Mouse (Mus musculus) limb, embryonic 14.5 days (tissue): ENCODE results near the gene Khdrbs1. TPM values are rescaled to one million over a fixed set of nuclear protein-coding genes. Genes with fewer than 3 reads are reported as not detected.
A peak's percentile ranks its signal among the peaks of the same experiment; 100 is the strongest.

Experiments
- ATAC-seq: fragments of 200-750 bp; cut with Nextera tagmentation; 2 replicates; pipeline ENCODE4 v1.8.0; 2017; ENCODE audit warnings: low read depth, moderate number of reproducible peaks, moderate TSS enrichment; ENCODE audit not compliant: low FRiP score
- DNase-seq: peaks from one replicate; pipeline ENCODE4 v3.0.0-alpha.2; 2015; ENCODE audit warnings: low spot score
- H3K27ac ChIP-seq: fragments of 300-500 bp; sonication (generic); replicated peaks from 2 replicates; pipeline ENCODE4 v1.5.1; 2014; ENCODE audit warnings: low read depth, mild to moderate bottlenecking, low read length, moderate library complexity, mixed read lengths
- H3K27me3 ChIP-seq: fragments of 300-500 bp; sonication (generic); 2 replicates; pipeline ENCODE4 v1.6.1; 2014; ENCODE audit warnings: low read length, mixed read lengths; ENCODE audit not compliant: control insufficient read depth, insufficient read depth
- H3K36me3 ChIP-seq: fragments of 300-500 bp; sonication (generic); 2 replicates; pipeline ENCODE4 v1.6.1; 2014; ENCODE audit warnings: mild to moderate bottlenecking, low read length, moderate library complexity, mixed read lengths; ENCODE audit not compliant: control insufficient read depth, insufficient read depth
- H3K4me1 ChIP-seq: fragments of 300-500 bp; sonication (generic); 2 replicates; pipeline ENCODE4 v1.6.1; 2014; ENCODE audit warnings: antibody characterized with exemption, low read length, mixed read lengths; ENCODE audit not compliant: control insufficient read depth, insufficient read depth
- H3K4me2 ChIP-seq: fragments of 300-500 bp; sonication (generic); replicated peaks from 2 replicates; pipeline ENCODE4 v1.6.1; 2014; ENCODE audit warnings: low read depth, mild to moderate bottlenecking, low read length, moderate library complexity; ENCODE audit not compliant: severe bottlenecking
- H3K4me3 ChIP-seq: fragments of 300-500 bp; sonication (generic); replicated peaks from 2 replicates; pipeline ENCODE4 v1.5.1; 2014; ENCODE audit warnings: low read length
- H3K9ac ChIP-seq: fragments of 300-500 bp; sonication (generic); 2 replicates; pipeline ENCODE4 v1.6.1; 2014; ENCODE audit warnings: mild to moderate bottlenecking, low read depth, low read length, moderate library complexity; ENCODE audit not compliant: severe bottlenecking
- H3K9me3 ChIP-seq: fragments of 300-500 bp; sonication (generic); 2 replicates; pipeline ENCODE4 v1.6.1; 2016; ENCODE audit warnings: low read length; ENCODE audit not compliant: control insufficient read depth
- POLR2A ChIP-seq: fragments of 200-500 bp; IDR thresholded peaks from 2 replicates; pipeline ENCODE4 v1.8.0; 2012; ENCODE audit warnings: inconsistent platforms, mild to moderate bottlenecking, moderate library complexity, borderline replicate concordance; ENCODE audit not compliant: insufficient read depth, insufficient read length; ENCODE audit errors: extremely low read depth
- WGBS: fragments of 180-500 bp; shearing (Covaris S2); extraction: QIAGEN DNeasy Blood & Tissue Kit; methylation state at CpG from one replicate; pipeline ENCODE4 v1.1.7; 2014; 5-methylcytosine and 5-hydroxymethylcytosine counted together
- polyA plus RNA-seq, 2 experiments: library from polyadenylated mRNA; depleted of rRNA in 1 of 2; stranded (reverse) in 1 of 2; unstranded in 1 of 2; fragments of >200 nt; fragmentation: Nextera tagmentation in 1 of 2; extraction: Ambion mirVana in 1 of 2; gene quantifications; 2 replicates each; pipeline versions ENCODE4 v1.2.1 to v1.2.3; 2012 to 2014

Khdrbs1 gene
- polyA plus RNA-seq, 2 experiments = 97.6 to 107 TPM

DNA sequence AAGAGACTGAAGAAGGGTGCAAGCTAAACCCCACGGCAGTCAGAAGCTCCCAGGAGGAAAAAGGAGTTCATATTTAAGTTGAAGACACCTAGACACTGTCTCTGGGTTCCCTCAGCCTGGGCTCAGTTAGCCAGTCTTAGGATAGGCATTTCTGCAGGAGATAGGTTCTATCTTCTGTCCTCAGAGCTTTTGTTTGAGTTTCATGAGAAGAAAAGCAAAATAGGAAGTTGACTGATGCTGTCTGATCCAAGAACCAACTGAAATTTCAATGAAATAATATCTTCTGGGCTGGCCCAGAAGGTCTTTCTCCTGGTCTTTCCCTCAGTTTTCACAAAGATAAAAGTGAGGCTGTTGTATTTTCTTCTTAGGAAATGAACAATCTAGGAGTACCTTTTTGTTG lies 13.4 kb upstream of the Khdrbs1 start:
- Histone ChIP-seq H3K4me3 (no peak overlapping the region), H3K4me1 (0 out of 2 replicates have a peak, but pooled peaks cover 4% of the 10 kb centered on the region), H3K9me3 (no peaks in the 10 kb centered on the region), H3K36me3 (no peaks in the 10 kb centered on the region), H3K9ac (no peak overlapping the region), H3K27ac (no peak overlapping the region), H3K27me3 (no peaks in the 10 kb centered on the region), H3K4me2 (no peak overlapping the region)
- WGBS = 90% methylated on average over 1 of the region's 1 CpGs
- no peak for TF ChIP-seq POLR2A
- ATAC-seq = no peak
- no peak for DNase-seq

DNA sequence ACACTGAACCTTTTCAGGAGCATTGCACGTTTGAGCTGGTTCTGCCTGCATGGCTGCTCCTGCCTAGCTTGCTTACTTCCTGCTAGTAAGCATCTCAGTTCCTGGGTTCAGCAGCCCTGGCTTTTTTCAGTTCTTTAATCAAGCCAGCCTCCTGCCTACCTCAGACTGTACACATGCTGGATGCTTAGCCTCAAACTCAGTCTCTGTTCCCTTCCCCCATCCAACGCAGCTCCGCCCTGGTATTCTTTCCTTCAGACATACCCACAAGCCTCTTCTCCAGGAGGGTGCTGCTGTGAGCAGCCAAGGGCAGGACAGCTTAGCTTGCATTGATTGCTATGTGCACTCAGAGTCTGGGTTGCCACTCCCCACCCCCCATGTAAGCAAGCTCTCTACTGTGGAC lies 12.6 kb upstream of the Khdrbs1 start:
- Histone ChIP-seq H3K27me3 (no peaks in the 10 kb centered on the region), H3K9ac (no peak overlapping the region), H3K36me3 (no peaks in the 10 kb centered on the region), H3K9me3 (no peaks in the 10 kb centered on the region), H3K4me2 (no peak overlapping the region), H3K27ac (no peak overlapping the region), H3K4me1 (0 out of 2 replicates have a peak, but pooled peaks cover 4% of the 10 kb centered on the region), H3K4me3 (no peak overlapping the region)
- 63% methylated on average over 3 of the region's 3 CpGs for WGBS
- ATAC-seq = no peak
- TF ChIP-seq POLR2A = no peak
- no peak for DNase-seq

GRCm38 (mm10) chr4:129750430-129750829 lies 8.3 kb upstream of the Khdrbs1 start:
- Histone ChIP-seq H3K9me3 (no peaks in the 10 kb centered on the region), H3K36me3 (no peaks in the 10 kb centered on the region), H3K4me2 (no peak overlapping the region), H3K9ac (no peak overlapping the region), H3K27ac (no peak overlapping the region), H3K4me1 (no peaks in the 10 kb centered on the region), H3K27me3 (no peaks in the 10 kb centered on the region), H3K4me3 (no peak overlapping the region)
- DNase-seq = no peak
- no peak for ATAC-seq
- WGBS = 36% methylated on average over 5 of the region's 5 CpGs
- no peak for TF ChIP-seq POLR2A

DNA sequence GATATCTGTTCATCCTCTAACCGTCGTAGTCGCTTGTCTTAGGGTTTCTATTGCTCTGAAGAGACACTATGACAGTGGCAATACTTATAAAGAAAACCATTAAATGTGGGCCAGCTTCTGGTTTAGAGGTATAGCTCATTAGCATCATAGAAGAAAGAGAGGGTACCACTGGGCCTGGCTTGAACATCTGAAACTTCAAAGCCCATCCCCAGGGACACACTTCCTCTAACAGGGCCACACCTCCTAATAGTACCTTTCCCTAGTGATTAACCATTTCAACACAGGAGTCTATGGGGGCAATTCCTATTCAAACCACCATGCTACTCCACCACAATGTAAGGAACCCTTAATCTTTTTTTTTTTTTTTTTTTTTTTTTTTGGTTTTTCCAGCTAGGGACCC lies 4.5 kb upstream of the Khdrbs1 start:
- ATAC-seq = no peak
- Histone ChIP-seq H3K4me1 (peaks cover 5% of the 10 kb centered on the region; the same call in 1 of the 2 replicates), H3K9me3 (no peaks in the 10 kb centered on the region), H3K4me2 (no peak overlapping the region), H3K27me3 (no peaks in the 10 kb centered on the region), H3K27ac (no peak overlapping the region), H3K9ac (no peak overlapping the region), H3K36me3 (no peaks in the 10 kb centered on the region), H3K4me3 (no peak overlapping the region)
- TF ChIP-seq POLR2A = no peak
- DNase-seq = no peak
- WGBS = 79% methylated on average over 3 of the region's 3 CpGs

GRCm38 (mm10) chr4:129746106-129746505 lies 4.0 kb upstream of the Khdrbs1 start:
- TF ChIP-seq POLR2A = no peak
- no peak overlapping the region for H3K4me3 ChIP-seq
- H3K9me3 ChIP-seq = no peaks in the 10 kb centered on the region
- H3K4me2 ChIP-seq = no peak overlapping the region
- H3K27me3 ChIP-seq = no peaks in the 10 kb centered on the region
- peaks cover 5% of the 10 kb centered on the region; the same call in 1 of the 2 replicates for H3K4me1 ChIP-seq
- ATAC-seq = no peak
- H3K36me3 ChIP-seq = no peaks in the 10 kb centered on the region
- no peak overlapping the region for H3K9ac ChIP-seq
- WGBS = 67% methylated on average over 1 of the region's 1 CpGs
- no peak overlapping the region for H3K27ac ChIP-seq
- no peak for DNase-seq

- no peak for TF ChIP-seq POLR2A
- DNase-seq = no peak
- peak overlapping the region; percentile 99 for H3K27ac ChIP-seq
- 33% methylated on average over 2 of the region's 2 CpGs for WGBS
- no peaks in the 10 kb centered on the region for H3K9me3 ChIP-seq
- H3K4me1 ChIP-seq = peaks cover 17% of the 10 kb centered on the region
- peaks cover 5% of the 10 kb centered on the region for H3K36me3 ChIP-seq
- ATAC-seq = no peak
- no peak overlapping the region for H3K9ac ChIP-seq
- H3K27me3 ChIP-seq = no peaks in the 10 kb centered on the region
- no peak overlapping the region for H3K4me3 ChIP-seq
- H3K4me2 ChIP-seq = peak overlapping the region; percentile 71
Observed at GRCm38 (mm10) chr4:129743494-129743893, 1.4 kb upstream of the Khdrbs1 start.
